Mouse (Mus musculus) embryonic facial prominence, embryonic 11.5 days (tissue): ENCODE measurements around the gene Syt13. TPM values are rescaled to one million over a fixed set of nuclear protein-coding genes. Genes with fewer than 3 reads are reported as not detected.

Source experiments
- ATAC-seq: fragments of 200-750 bp; cut with Nextera tagmentation; replicated peaks from 2 replicates; pipeline ENCODE4 v1.8.0; 2017; ENCODE audit warnings: low read depth; ENCODE audit not compliant: insufficient number of reproducible peaks, low FRiP score, low TSS enrichment
- DNase-seq: peaks from one replicate; pipeline ENCODE4 v3.0.0-alpha.2; 2015; ENCODE audit warnings: low spot score
- H3K27ac ChIP-seq: fragments of 300-500 bp; sonication (generic); replicated peaks from 2 replicates; pipeline ENCODE4 v1.5.1; 2014; ENCODE audit warnings: mild to moderate bottlenecking, low read depth, low read length, control low read depth
- H3K27me3 ChIP-seq: fragments of 300-500 bp; sonication (generic); 2 replicates; pipeline ENCODE4 v1.6.1; 2014; ENCODE audit warnings: mild to moderate bottlenecking, low read length, moderate library complexity, mixed read lengths; ENCODE audit not compliant: control insufficient read depth, insufficient read depth
- H3K36me3 ChIP-seq: fragments of 300-500 bp; sonication (generic); replicated peaks from 2 replicates; pipeline ENCODE4 v1.6.1; 2014; ENCODE audit warnings: low read depth, mild to moderate bottlenecking, low read length, moderate library complexity, mixed read lengths; ENCODE audit not compliant: control insufficient read depth, insufficient read depth
- H3K4me1 ChIP-seq: fragments of 300-500 bp; sonication (generic); 2 replicates; pipeline ENCODE4 v1.6.1; 2014; ENCODE audit warnings: low read length, mixed read lengths; ENCODE audit not compliant: control insufficient read depth, insufficient read depth
- H3K4me2 ChIP-seq: fragments of 300-500 bp; sonication (generic); 2 replicates; pipeline ENCODE4 v1.6.1; 2014; ENCODE audit warnings: low read depth, mild to moderate bottlenecking, control low read depth, low read length, moderate library complexity
- H3K4me3 ChIP-seq: fragments of 300-500 bp; sonication (generic); 2 replicates; pipeline ENCODE4 v1.5.1; 2014; ENCODE audit warnings: low read depth, low read length, control low read depth
- H3K9ac ChIP-seq: fragments of 300-500 bp; sonication (generic); replicated peaks from 2 replicates; pipeline ENCODE4 v1.6.1; 2014; ENCODE audit warnings: mild to moderate bottlenecking, control low read depth, low read length
- H3K9me3 ChIP-seq: fragments of 300-500 bp; sonication (generic); replicated peaks from 2 replicates; pipeline ENCODE4 v1.6.1; 2016; ENCODE audit warnings: mild to moderate bottlenecking, low read length, inconsistent platforms, mixed read lengths; ENCODE audit not compliant: control insufficient read depth
- WGBS: fragments of 180-500 bp; shearing (Covaris S2); extraction: QIAGEN DNeasy Blood & Tissue Kit; methylation state at CpG from one replicate; pipeline ENCODE4 v1.1.7; 2014; 5-methylcytosine and 5-hydroxymethylcytosine counted together
- polyA plus RNA-seq: library from polyadenylated mRNA; unstranded; fragments of >200 nt; fragmentation: Nextera tagmentation; extraction: Ambion mirVana; gene quantifications from 2 replicates; pipeline ENCODE4 v1.2.1, GENCODE M21; 2014

The Syt13 gene
- polyA plus RNA-seq, 1 experiment from 2014 or later: 9.0 TPM

DNA sequence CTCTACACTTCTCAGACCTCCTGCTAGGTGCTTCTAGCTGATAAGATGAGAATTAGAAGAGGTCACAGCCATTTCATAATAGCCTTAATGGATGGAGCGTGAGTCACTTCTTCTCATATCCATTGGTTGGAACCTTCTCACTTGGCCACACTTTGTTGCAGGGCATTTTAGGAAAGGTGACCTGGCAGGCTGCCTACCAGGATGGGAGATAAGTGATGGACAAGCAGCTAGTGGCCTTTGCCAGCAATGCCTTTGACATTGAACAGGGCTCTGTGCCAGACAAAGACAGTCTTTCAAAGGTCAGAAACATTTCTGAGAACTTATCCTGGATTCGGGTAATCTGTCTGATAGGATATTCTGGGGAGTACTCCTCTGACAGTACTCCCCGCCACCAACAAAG is 28.5 kb downstream of the Syt13 start:
- H3K27me3 ChIP-seq: no peaks in the 10 kb centered on the region
- H3K4me2 ChIP-seq: no peak overlapping the region
- H3K27ac ChIP-seq: no peak overlapping the region
- no peak for ATAC-seq
- no peaks in the 10 kb centered on the region for H3K36me3 ChIP-seq
- 90% methylated on average over 3 of the region's 3 CpGs for whole genome bisulfite sequencing
- no peak overlapping the region for H3K9ac ChIP-seq
- no peaks in the 10 kb centered on the region for H3K9me3 ChIP-seq
- DNase-seq: no peak
- H3K4me1 ChIP-seq: no peaks in the 10 kb centered on the region
- H3K4me3 ChIP-seq: no peak overlapping the region

DNA sequence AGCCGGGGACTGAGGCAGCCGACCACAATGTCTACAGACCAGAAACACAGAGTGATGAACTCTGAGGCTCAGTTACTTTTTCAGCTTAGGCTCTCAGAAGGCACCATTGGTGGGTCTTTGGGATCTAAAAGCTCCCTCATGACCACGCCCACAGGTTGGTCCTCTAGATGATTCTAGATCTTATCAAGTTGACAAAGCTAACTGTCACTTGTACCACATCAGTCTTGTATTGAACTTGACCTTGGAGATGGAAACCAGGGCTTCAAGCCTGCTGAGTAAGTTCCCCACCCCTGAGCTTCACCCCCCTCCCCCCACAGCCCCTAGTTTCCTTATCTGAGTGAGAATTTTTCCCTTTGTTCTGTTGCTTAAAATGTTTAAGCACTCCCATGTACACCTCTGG is 29.5 kb downstream of the Syt13 start:
- H3K4me2 ChIP-seq: no peak overlapping the region
- no peak overlapping the region for H3K27ac ChIP-seq
- no peak overlapping the region for H3K9ac ChIP-seq
- no peak for DNase-seq
- no peak for ATAC-seq
- peaks cover 2% of the 10 kb centered on the region; the same call in 1 of the 2 replicates for H3K4me1 ChIP-seq
- 89% methylated on average over 3 of the region's 3 CpGs for WGBS
- no peak overlapping the region for H3K4me3 ChIP-seq
- H3K36me3 ChIP-seq: no peaks in the 10 kb centered on the region
- no peaks in the 10 kb centered on the region for H3K9me3 ChIP-seq
- H3K27me3 ChIP-seq: no peaks in the 10 kb centered on the region

DNA sequence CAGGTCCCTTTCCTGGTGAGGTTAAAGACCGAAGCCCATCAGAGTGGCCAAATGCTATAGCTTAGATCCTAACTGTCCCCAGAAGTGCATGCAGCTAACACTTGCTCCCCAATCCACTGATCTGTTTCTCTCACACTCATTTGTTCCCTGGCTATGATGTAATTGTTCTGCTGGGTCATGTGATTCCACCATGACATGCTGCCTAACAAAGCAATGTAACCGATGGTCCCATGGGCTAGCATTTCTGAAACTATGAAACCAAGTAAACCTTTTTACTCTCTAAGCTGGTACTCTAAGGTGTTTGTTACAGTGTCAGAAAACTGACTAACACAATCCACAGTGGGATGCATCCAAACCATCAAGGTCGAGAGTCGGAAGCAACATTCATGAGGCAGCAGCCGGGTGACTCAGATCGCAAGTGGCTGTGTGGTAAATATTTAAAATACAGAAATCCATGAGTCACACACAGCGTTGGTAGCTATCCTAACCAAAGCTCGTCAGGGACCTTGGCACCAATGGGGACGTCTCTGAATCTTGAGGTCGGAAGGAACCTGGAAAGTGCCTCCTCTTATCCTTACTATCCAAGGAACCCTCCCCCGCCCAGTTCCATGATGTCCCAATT is 30.3 kb downstream of the Syt13 start:
- Histone ChIP-seq H3K27me3 (no peaks in the 10 kb centered on the region), H3K36me3 (no peaks in the 10 kb centered on the region), H3K9me3 (no peaks in the 10 kb centered on the region), H3K9ac (no peak overlapping the region), H3K4me3 (no peak overlapping the region), H3K4me1 (peaks cover 2% of the 10 kb centered on the region; the same call in 1 of the 2 replicates), H3K27ac (no peak overlapping the region), H3K4me2 (no peak overlapping the region)
- DNase-seq (no peak), ATAC-seq (no peak)
- WGBS: 94% methylated on average over 11 of the region's 11 CpGs

DNA sequence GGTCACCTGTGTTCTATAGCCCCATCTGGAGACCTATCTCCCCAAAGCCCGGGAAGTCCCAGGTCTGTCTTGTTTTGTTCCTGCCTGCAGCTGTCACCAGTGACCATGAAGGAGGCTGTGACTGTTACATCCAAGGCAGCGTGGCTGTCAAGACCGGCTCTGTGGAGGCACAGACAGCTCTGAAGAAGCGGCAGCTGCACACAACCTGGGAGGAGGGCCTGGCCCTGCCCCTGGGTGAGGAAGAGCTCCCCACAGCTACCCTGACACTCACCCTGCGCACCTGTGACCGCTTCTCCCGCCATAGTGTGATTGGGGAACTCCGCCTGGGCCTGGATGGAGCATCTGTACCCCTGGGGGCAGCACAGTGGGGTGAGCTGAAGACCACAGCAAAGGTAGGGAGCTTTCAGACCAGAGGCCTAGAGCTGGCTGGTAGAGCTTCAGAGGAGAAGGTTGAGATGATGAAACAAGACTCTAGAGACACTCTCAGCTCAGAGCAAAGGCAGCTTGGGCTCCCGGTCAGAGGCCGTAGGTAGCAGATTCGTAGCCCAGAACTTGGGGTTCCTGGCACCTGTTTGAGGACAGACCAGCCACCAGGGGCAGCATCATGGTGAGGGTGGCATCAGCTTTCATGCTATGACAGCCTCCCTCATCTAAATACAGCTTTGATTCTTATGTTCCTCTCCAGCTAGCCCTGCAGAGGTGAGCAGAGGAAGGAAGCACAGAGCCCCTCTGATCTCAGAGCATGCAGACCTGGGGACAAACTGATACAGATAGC is 31.1 kb downstream of the Syt13 start:
- no peak overlapping the region for H3K9ac ChIP-seq
- WGBS: 86% methylated on average over 11 of the region's 11 CpGs
- no peaks in the 10 kb centered on the region for H3K9me3 ChIP-seq
- no peak overlapping the region for H3K4me3 ChIP-seq
- no peak for ATAC-seq
- no peak overlapping the region for H3K4me2 ChIP-seq
- H3K36me3 ChIP-seq: no peaks in the 10 kb centered on the region
- DNase-seq: no peak
- H3K27me3 ChIP-seq: no peaks in the 10 kb centered on the region
- no peak overlapping the region for H3K27ac ChIP-seq
- H3K4me1 ChIP-seq: peaks cover 2% of the 10 kb centered on the region; the same call in 1 of the 2 replicates

DNA sequence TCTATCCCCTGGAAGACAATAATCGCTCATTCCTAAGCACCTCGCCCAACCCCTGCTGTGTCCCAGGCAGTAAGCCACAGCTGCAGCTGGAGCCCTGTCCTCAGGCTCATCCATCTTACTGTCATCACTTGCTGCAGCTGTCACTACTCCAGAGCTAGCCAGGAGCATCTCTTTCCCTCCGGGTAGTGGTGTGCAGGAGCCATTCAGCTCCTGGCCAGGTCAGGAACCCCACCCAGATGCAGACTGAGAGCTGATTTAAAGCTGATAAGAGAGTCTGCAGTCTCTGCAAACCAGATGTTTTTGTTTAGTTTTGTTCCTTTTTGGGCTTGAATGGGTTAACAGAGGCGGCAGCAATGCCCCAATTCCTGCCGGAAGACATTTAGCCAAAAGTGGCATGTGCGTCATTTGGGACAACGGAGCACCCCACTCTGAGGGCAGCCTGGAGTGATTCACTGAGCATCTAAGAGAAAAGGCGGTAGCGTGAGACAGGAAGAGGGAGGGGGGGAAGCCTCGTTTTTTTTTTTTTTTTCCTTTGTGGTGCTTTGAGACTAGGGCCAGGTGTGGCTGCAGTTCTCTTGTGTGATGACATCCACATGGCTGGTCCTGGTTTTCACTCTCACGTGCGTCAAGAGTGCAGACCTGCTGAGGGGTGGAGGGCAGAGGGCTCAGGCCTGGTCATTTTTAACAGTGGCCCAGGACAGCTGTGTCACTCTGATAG is 33.2 kb downstream of the Syt13 start:
- H3K4me3 ChIP-seq: no peak overlapping the region
- H3K9ac ChIP-seq: no peak overlapping the region
- no peak overlapping the region for H3K27ac ChIP-seq
- DNase-seq (peak; percentile 55), ATAC-seq (0 out of 2 replicates have a peak, but pooled peaks have one; percentile 42)
- WGBS: 6% methylated on average over 12 of the region's 12 CpGs
- no peaks in the 10 kb centered on the region for H3K9me3 ChIP-seq
- H3K4me1 ChIP-seq: peaks cover 2% of the 10 kb centered on the region; the same call in 1 of the 2 replicates
- no peaks in the 10 kb centered on the region for H3K36me3 ChIP-seq
- H3K27me3 ChIP-seq: no peaks in the 10 kb centered on the region
- H3K4me2 ChIP-seq: no peak overlapping the region

DNA sequence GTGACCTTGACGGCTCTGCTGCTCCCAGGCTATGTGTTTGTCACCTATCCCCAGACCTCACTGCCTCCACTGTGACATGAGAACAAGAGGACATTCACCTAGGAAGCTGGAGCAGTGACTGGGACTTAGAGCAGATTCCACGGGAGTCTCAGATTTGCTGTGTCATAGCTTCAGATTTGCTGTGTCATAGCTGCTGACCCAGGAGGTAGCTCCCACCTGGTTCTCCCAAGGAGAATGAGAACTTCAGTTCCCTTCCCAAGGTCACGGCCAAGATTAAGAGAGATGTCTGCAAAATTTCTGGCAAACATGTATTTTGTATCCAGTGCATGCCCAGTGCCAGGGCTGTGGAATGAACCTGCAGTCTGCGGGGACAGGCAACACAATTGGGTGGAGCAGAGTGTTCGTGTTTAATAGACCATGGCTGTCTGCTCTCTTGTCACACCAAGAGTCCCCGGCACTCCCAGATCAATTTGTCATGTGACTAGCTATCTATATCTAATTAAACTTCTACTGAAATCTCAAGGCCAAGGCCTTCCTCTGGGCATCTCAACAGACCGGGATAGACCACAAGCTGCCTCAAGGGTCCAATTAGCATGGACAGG is 33.9 kb downstream of the Syt13 start:
- H3K9me3 ChIP-seq: no peaks in the 10 kb centered on the region
- DNase-seq: no peak
- ATAC-seq: no peak
- H3K36me3 ChIP-seq: no peaks in the 10 kb centered on the region
- no peak overlapping the region for H3K27ac ChIP-seq
- H3K4me1 ChIP-seq: peaks cover 2% of the 10 kb centered on the region; the same call in 1 of the 2 replicates
- 49% methylated on average over 7 of the region's 7 CpGs for WGBS
- no peaks in the 10 kb centered on the region for H3K27me3 ChIP-seq
- no peak overlapping the region for H3K4me2 ChIP-seq
- no peak overlapping the region for H3K4me3 ChIP-seq
- H3K9ac ChIP-seq: no peak overlapping the region

DNA sequence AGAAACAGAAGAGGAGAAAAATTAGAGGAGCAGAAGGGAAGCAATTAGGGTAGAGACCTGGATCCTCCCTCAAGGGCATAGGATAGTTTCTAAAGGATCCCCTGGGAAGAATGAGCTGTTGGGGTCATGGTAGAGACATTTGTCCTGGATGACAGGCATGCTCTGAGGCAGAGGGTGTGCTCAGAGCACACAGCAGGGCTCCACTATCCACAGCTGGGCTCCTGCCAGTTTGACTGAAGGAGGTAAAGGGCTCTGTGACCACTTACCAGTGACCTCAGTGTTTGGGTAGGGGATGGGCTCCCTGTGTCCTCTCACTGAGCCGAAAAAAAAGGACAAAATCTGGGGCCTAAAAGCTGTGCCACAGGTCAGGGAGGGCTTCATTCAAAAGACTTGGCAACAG is 34.6 kb downstream of the Syt13 start:
- peaks cover 2% of the 10 kb centered on the region; the same call in 1 of the 2 replicates for H3K4me1 ChIP-seq
- no peak overlapping the region for H3K4me3 ChIP-seq
- ATAC-seq: no peak
- H3K27me3 ChIP-seq: no peaks in the 10 kb centered on the region
- DNase-seq: no peak
- no peak overlapping the region for H3K9ac ChIP-seq
- H3K36me3 ChIP-seq: no peaks in the 10 kb centered on the region
- no peak overlapping the region for H3K4me2 ChIP-seq
- 33% methylated on average over 1 of the region's 1 CpGs for WGBS
- no peak overlapping the region for H3K27ac ChIP-seq
- H3K9me3 ChIP-seq: no peaks in the 10 kb centered on the region
